Mouse (Mus musculus): ENCODE results near the gene Trim31.

Gene Trim31

GRCm38 (mm10) chr17:36944121-36944775, 46.3 kb downstream of the Trim31 start:
- DNase-seq (ENCODE audit: low spot score) = no peak

- DNase-seq (ENCODE audit: low spot score) = no peak
Observed at GRCm38 (mm10) chr17:36947051-36947819, 49.3 kb downstream of the Trim31 start.

- no peak for DNase-seq (ENCODE audit: low spot score)
Observed at GRCm38 (mm10) chr17:36948286-36948685, 50.4 kb downstream of the Trim31 start.

- DNase-seq (ENCODE audit: low spot score) = no peak
Observed at GRCm38 (mm10) chr17:36949265-36949664, 51.3 kb downstream of the Trim31 start.

GRCm38 (mm10) chr17:36950981-36951947, 53.3 kb downstream of the Trim31 start, which contains the start of gene Ppp1r11:
TSS of gene Ppp1r11 (minus strand) at chr17:36951741.
- DNase-seq (ENCODE audit: low spot score) = peak; percentile 95

GRCm38 (mm10) chr17:36952631-36953030, 54.7 kb downstream of the Trim31 start:
- no peak for DNase-seq (ENCODE audit: low spot score)

- no peak for DNase-seq (ENCODE audit: low spot score)
Observed at GRCm38 (mm10) chr17:36953062-36953461, 55.1 kb downstream of the Trim31 start.

- peak; percentile 95 for DNase-seq (ENCODE audit: low spot score)
Observed at GRCm38 (mm10) chr17:36957999-36958743, 60.3 kb downstream of the Trim31 start, which contains the start of the genes Znrd1 and Znrd1as. TSS of gene Znrd1 (minus strand) at chr17:36958559. TSS of gene Znrd1as (plus strand) at chr17:36958592.

- no peak for DNase-seq (ENCODE audit: low spot score)
Observed at GRCm38 (mm10) chr17:36958884-36959283, 61.0 kb downstream of the Trim31 start.

Measured in testis, postnatal 14 days (tissue).